Mouse (Mus musculus) CD4-positive naive resting alpha-beta T cell, adult 76 days (primary cell): ENCODE measurements around the gene Tmem94. TPM values are rescaled to one million over a fixed set of nuclear protein-coding genes. Genes with fewer than 3 reads are reported as not detected.

Experiments used
- total RNA-seq: library from RNA; stranded (reverse); gene quantifications from one replicate; pipeline ENCODE4 v1.2.4, GENCODE M21; 2023

Tmem94 gene
- total RNA-seq = 45.5 TPM

GRCm38 (mm10) chr11:115765103-115765606, at the start of gene Tmem94:
TSS of gene Tmem94 (plus strand) at chr11:115765433.

GRCm38 (mm10) chr11:115813507-115814296, 48.5 kb downstream of the Tmem94 start, which contains the start of gene Caskin2:
TSS of gene Caskin2 (minus strand) at chr11:115813639.

DNA sequence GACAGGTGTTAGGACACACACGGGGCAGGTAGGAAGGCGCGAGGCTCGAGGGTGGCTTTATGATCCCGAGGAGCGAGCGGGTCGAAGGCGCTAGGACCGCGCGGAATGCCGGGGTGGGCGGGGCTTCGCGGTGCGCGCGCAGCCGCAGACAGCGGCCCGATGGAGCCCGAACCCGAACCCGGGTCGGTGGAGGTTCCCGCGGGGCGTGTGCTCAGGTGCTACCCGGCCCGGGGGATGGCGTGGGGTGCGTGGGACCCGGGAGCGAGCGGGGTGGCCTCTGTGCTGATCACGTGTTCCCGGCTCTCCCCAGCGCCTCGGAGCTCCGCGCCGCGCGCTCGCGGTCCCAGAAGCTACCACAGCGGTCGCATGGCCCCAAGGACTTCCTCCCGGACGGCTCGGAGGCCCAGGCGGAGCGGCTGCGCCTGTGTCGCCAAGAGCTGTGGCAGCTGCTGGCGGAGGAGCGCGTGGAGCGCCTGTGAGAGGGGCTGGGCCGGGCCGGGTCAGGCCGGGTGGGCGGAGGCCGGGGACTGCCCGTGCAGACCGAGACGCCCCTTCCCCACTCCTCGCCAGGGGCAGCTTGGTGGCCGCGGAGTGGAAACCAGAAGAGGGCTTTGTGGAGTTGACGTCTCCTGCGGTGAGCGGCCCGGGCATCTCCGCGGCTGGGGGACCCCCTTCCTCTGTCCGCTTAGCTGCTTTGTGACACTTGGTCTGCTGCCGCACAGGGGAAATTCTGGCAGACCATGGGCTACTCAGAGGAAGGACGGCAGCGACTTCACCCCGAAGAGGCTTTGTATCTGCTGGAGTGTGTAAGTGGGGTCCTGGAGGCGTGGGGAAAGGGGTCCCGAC, 49.6 kb downstream of the Tmem94 start, which contains the start of gene Tsen54:
Gene Tsen54, plus strand, starts transcription at position 120 of the 846 bp plus-strand sequence.

DNA sequence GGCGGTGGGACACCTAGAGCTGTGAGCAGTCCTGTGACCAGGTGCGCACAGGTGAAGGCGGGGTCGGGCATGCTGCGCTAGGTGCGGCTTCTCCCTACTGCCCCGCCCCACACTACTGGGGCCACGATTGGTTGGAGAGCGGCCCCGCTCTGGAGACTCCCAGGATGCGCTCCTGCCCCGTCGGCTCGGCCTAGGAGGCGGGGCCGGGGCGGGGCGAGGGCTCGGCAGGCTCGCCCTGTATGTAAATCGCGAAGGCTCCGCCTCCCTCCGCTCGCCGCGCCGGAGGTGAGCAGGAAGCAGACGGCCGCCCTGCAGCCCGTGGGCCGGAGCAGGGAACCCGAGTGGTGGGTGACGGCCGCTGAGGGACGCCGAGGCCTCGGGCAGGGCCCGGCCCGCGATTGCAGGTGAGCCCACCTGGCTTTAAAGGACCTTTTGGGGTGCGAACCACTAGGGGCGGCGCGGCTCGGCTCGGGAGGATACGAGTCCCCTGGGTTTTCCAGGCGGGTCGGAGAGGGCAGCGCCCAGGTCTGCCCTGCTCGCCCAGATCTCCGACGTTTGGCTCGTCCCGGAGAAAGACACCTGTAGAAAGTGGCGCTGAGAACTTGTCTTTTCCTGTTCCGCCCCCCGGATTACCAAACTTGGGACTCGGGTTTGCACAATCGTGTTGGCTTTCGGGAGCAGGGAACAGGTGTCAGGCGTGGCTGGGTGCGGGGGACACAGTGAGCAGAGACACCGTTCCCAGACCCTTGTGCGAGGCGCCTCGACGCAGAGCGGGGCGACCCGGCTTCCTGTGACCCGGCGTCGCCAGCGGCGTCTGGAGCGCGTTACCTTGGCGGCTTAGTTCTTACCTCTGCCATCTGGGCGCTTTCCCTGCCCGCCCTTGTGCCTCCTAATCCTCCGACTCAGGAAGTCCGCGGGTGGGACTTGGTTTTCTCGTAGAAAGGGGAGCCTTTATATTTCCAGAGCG, 58.8 kb downstream of the Tmem94 start, which contains the start of gene Llgl2:
Gene Llgl2, plus strand, starts transcription at position 276 of the 967 bp plus-strand sequence.

Other genes with a start within 250 kb of the Tmem94 start
- gene Sumo2, start 229.2 kb upstream of the Tmem94 start, total RNA-seq = 231 TPM
- 48.4 TPM for gene Nup85, start 201.0 kb upstream of the Tmem94 start, total RNA-seq
- gene Mrps7, start 161.5 kb upstream of the Tmem94 start, total RNA-seq = 31.5 TPM
- gene Gga3, start 161.4 kb upstream of the Tmem94 start, total RNA-seq = 85.0 TPM
- 91.1 TPM for gene Mif4gd, start 152.5 kb upstream of the Tmem94 start, total RNA-seq
- 36.2 TPM for gene Slc25a19, start 137.1 kb upstream of the Tmem94 start, total RNA-seq
- gene Grb2, start 56.8 kb upstream of the Tmem94 start, total RNA-seq = 140 TPM
- 1.1 TPM for gene Caskin2, start 48.2 kb downstream of the Tmem94 start, total RNA-seq
- gene Tsen54, start 49.3 kb downstream of the Tmem94 start, total RNA-seq = 16.3 TPM
- 24.1 TPM for gene Llgl2, start 58.6 kb downstream of the Tmem94 start, total RNA-seq
- not detected for gene Myo15b, start 93.0 kb downstream of the Tmem94 start, total RNA-seq
- gene Smim5, start 134.5 kb downstream of the Tmem94 start, total RNA-seq = not detected
- gene Smim6, start 146.6 kb downstream of the Tmem94 start, total RNA-seq = not detected
- 56.8 TPM for gene Sap30bp, start 167.8 kb downstream of the Tmem94 start, total RNA-seq
- 18.0 TPM for gene Recql5, start 168.0 kb downstream of the Tmem94 start, total RNA-seq
- gene Itgb4, start 209.3 kb downstream of the Tmem94 start, total RNA-seq = not detected
- gene Galk1, start 247.3 kb downstream of the Tmem94 start, total RNA-seq = 12.6 TPM